Mouse (Mus musculus) neutrophil, adult 5-6 weeks (primary cell): Measurements from ENCODE around the gene Ddt. TPM values are rescaled to one million over a fixed set of nuclear protein-coding genes. Genes with fewer than 3 reads are reported as not detected.

Source experiments
- ATAC-seq: fragments of 151-379, 151-347 bp; 2 replicates; pipeline ENCODE4 v1.8.0; 2017; ENCODE audit warnings: mild to moderate bottlenecking, moderate TSS enrichment; ENCODE audit not compliant: insufficient number of reproducible peaks, poor library complexity, low FRiP score, severe bottlenecking; ENCODE audit errors: extremely low read depth
- total RNA-seq: library from RNA; stranded (forward); fragments of 200-1000 nt; gene quantifications from 2 replicates; pipeline ENCODE4 v1.2.3, GENCODE M21; 2017

Gene Ddt
- 16.6 and 25.1 TPM in 2 replicates for total RNA-seq

DNA sequence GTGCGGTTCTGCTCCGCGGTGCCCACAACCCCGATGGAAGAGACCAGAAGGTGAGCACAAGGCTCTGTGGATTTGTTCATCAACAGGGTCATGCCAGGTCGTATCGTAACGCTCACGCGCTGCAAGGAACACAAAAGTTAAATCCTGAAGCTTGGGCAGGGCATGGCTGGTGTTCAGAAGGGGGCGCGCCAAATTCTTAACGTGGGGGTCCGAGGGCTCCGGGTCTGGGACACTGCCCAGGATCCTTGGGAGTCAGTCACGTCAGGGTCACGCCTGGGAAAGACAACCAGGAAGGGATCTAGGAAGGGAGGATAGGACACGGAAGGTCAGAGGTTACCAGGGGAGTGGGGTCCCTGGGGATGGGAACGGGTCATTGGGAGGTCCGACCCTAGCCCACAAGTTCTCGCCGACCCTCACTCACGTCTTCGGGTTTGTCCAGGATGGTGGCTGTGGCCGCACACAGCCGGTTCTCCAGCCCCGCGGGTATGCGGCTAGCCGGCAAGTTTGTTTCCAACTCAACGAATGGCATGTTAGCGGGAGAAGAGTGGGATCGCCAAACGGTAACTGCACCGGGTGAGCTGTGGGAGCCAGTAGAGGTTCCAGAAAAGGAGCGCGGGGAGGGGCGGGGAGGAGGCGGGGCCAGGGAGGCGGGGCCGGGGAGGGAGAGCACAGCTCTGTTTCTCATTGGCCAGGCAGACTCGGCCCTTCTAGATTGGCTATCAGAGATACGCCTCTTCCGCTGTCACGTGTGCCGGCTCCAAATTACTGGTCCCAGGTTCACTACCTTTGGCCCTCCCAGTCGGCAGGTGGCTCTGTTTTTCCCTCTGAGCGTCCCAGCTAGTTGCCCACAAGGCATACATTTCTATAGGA lies at the start of gene Ddt:
TSS of gene Ddt (minus strand) at position 620 of the 870 bp plus-strand sequence.
- peak; percentile 96 for ATAC-seq

DNA sequence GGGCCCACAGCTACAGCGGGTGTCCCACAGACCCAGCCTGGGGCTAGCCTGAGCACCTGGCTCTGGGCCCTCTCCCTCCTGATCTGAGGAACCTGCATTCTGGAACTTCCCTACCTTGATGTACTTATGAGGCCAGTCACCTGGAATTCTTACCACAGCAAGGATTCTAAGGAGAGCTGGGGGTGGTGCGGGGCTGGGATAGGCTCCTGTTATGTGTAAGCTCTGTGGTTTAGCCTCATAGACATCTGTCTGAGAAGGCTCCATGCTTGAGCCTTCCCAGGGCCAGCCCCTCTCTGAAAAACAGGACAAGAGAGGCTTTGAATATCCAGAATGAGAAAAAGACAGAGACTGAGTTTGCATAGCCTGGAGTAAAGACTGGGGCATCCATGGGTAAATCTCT lies 49.2 kb upstream of the Ddt start, which contains the start of gene Gstt4:
TSS of gene Gstt4 (minus strand) at position 101 of the 400 bp plus-strand sequence.
- no peak for ATAC-seq

GRCm38 (mm10) chr10:75819882-75820281 lies 46.7 kb upstream of the Ddt start:
- no peak for ATAC-seq

GRCm38 (mm10) chr10:75818641-75819040 lies 45.4 kb upstream of the Ddt start:
- no peak for ATAC-seq

DNA sequence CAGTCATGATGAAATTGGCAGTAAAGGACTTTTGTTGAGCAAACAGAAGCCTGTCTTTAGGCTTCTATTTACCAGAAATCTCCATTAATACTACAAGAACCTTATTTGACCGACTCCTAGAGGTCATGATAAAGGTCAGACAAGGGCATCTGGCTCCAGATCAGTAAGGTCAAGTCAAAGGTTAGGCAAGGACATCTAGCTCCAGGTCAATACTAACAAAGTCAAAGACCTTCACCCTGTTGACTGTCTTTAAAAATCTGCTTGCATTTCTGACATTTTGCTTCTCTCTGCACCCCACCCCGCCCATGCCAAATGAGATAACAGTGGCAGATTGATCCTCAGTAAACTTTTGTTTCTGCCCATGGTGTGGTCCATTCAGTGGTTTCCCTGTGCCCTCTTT lies 31.0 kb upstream of the Ddt start:
- ATAC-seq, result no peak

- no peak for ATAC-seq
These were observed 25.0 kb upstream of the Ddt start, which contains the start of gene Gstt1 for GRCm38 (mm10) chr10:75798176-75798696. TSS of gene Gstt1 (minus strand) at chr10:75798584.

DNA sequence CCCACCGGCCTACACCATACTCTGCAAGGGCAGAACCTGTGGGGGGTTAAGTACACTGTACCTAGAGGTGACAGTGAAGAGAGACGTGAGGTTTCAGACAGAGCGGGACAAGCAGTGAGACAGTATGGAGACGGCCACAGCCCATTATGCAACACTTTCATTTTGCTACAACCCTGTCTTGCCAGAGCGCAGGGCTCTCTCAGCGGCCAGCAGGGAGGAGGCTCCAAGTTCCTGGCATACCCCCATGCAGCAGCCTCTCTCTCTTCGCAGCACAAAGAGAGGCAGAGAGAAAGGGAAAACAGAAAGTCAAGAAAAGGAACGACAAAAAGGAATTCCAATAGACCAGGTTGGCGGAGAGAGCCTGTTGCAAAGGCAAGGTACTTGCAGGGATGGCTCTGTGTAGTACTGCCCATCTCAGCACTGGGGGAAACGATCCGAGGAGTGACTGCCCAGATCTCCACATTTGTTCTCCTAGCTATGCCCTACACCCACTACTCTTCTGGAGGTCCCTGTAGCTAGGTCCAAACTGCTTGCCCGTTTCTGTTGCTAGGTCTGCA lies 24.5 kb upstream of the Ddt start:
- peak; percentile 49; the same call in 1 of the 2 replicates for ATAC-seq

DNA sequence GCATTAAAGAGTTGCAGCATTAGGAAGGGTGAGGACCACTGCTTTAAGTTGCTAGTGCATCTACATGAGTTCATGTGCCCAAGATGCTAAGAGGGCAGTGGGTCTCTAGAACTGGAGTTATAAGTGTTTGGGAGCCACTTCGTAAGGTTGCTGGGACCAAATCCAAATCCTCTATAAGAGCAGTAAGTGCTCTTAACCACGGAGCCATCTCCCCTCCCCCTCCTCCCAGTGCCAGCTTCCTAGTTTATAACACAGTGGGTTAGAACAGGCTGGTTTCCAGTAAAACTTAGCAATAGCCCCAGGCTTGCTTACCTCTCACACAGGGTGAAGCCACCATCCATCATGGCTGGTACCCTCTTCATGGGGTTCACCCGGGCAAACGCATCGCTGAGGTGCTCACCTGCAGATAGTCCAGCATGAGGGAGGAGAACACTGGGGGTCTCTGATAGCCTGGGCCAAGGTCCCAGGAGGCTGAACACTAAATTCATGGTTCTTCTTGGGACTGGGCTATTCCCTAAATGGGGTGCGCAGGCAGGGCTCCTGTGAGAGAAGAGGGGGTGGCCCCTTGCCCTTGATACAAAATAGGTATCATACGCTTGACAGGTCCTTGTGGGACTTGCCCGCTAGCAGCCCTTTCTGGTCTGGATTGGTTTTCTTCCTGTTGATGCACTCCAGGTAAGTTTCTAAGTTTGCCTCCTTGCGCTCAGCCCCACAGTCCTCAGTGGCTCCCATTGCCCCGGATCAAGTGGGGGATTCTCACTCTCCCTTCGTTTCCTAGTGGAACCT lies 23.7 kb upstream of the Ddt start:
- ATAC-seq, result no peak

DNA sequence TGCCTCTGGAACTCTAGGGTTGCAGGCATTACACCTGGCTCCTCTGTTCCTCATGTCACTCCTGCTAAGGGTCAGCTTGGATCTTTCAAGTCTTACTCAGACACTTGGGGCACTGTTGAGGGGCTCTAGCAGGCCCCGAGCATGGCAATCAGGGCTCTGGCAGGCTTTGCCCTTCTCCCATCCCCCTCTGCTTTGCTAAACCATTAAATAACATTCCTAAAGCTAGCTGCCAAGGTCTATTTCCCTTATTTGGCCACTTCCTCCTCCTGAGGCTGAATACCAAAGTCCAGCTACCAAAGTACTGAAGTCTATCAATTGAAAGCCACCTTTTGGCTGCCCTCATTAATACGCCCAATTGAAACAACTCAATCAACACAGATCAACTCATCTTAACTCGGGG lies 21.7 kb upstream of the Ddt start:
- no peak for ATAC-seq

GRCm38 (mm10) chr10:75790773-75791172 lies 17.6 kb upstream of the Ddt start:
- no peak for ATAC-seq

- ATAC-seq, result no peak
These were observed 16.6 kb upstream of the Ddt start for GRCm38 (mm10) chr10:75789841-75790240.

DNA sequence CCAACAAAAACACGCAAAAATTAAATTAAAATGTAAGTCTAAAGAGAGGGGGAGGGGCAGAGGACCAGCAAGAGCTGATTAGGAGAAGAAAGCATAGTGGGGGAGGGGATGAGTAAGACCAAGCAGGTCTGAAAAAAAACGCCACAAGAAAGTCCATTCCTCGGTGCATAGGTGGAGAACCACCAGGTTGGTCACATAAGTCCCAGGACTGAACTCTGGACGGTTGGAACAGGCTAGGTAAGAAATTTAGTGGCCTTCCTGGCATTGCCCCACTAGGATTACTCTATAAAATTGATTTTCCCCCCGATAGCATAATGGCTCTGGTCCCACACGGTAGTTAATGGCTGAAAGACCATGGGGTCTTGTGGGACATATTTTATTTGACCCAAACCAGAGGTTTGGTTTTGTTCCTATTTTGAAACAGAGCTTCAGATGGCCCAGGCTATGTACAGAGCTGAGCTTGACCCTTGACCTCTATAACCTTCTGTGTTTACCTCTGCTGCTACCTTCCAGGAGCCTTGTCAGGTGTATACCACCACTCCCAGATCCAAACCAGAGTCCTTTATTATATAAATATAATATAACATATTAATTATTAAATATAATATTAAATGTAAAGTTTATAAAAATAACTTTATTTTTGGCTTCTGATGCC lies 16.0 kb upstream of the Ddt start:
- ATAC-seq, result no peak

DNA sequence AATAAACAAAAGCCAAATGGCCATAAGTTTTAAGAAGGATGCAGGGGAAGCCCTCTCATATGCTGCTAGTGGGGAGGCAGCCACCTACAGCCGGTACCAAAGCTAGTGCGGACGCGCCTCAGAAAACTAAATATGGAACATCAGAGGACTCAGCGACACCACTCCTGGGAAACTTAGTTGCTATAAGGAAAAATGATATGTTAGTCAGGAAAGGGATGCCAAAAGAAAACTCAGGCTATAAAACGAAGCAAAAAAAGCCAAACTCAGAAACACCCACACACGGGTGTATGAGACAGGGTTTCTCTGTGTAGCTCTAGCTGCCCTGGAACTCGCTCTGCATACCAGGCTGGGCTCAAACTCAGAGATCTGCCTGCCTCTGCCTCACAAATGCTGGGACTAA lies 15.1 kb upstream of the Ddt start:
- no peak for ATAC-seq

DNA sequence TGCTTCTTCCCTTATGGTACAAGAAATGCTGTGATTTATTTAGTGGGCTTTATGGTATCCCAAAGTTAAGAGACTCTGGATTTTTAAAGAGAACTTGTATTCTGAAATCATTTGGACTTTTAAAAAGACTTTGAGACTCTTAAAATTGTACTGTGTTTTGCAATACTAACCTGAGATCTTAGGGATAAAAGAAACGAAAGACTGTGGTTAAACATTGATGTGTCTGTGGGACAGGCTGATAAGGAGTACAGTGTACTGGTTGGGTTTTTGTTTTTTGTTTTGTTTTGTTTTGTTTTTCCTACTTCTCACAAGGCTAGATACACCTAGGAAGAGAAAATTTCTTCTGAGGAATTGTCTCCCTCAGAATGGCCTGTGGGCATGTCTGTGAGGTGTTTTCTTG lies 12.2 kb upstream of the Ddt start:
- ATAC-seq, result no peak

DNA sequence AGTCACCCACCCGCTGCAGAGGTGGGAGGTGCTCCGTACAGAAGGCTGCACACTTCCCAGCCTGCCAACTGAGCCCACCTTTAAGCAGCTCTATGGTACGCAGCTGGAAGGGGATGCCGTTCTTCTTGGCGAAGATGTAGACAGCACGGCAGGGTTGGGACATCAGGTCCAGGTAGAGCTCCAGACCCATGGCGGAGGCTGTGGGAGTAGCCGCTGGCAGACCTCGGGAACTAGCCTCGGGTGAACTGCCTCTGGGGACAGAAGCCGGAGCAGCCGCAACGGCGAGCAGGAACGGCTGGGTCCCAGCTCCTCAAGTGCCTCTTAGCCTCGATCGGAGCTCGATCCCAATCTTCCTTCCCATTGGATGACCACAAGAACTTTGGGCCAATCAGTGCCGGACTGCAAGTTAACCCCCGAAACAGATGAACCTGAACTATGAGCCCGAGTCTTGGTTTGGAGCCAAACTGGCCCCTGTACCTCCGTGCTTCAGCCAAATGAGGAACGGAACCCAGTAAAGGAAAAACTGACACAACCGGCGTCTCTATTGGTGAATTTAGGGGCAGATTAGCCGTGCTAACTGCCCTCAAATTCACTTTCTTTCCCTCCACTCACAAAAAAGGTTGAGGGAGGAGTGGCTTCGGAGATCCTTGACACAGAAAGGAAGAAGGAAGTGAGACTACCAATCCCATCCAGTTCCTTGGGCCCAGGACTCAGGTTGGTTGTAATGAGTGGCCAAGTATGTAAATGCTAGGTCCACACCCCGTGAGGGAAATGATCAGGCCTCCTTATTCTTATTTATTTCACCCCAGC lies 7.8 kb upstream of the Ddt start, which contains the start of the genes Gm20441 and Gstt3:
TSS of gene Gm20441 (minus strand) at position 186 of the 810 bp plus-strand sequence.
TSS of gene Gstt3 (minus strand) at position 646 of the 810 bp plus-strand sequence.
- no peak for ATAC-seq

DNA sequence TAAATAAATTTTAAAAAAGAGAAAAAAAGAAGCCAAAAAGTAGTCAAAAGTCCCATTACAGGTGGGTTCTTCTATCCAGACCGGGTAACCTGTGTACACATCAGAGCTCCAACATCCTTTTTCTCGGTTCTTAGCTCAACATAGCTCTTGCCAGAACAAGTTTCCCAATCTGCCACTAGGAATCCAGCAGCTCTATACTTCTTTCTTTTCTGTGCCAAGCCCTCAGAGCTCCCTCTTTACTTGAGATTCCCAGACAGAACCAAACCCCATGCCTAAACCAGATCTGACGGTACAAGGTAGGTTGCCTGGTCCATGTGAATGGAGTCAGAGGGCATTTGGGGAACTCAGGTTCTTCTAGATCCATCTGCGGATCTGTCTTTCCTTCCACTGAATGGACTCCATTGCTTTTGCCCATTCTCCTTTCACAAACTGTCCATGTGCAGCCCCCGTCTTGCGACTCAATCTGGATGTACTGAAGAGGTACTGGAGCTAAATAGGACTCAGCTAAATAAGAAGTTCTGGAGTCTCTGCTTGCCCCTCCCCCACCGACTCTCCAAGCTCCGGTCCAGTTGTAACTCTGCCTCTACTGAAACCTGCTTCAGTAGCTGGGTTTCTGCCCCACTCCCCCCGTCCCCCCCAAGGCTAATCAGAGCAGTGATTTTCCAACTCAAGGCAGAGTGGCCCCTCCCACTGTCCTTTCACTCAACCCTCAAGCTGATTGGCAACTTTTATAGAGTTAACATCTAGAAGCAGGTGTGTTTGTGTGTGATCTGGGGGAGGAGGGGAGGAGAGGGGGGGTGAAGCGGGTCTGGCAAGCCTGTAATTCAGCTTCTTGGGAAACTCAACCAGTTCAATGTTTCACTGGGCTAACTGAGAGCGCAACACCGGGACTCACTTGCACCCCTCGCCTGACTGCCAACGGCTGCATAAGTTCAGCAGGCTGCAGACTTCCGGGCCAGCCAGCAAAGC lies 6.3 kb upstream of the Ddt start:
- ATAC-seq, result no peak

- no peak for ATAC-seq
These were observed 4.7 kb upstream of the Ddt start for GRCm38 (mm10) chr10:75777885-75778284.
